Comparison of ENCODE assay signal across 24 mouse cellular contexts in the genomic region with DNA sequence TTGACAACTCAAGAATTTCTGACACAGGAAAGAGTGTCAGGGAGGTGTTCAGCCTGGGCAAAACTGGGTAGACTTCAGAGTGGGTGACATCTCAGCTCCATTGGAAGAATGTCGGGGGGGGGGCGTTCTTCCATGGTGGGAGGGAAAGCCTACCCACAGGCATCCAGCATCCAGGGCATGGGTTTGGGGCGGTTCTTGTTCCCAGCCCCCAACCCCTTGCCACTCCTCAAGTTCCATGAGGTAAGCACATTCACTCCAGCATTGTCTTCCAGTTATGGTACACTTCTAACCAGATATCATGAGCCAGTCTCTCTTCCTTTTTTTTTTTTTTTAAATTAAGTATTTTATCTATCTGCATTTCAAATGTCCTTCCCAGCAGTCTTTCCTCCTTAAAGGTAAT.
"Had no signal": no experiment of that assay in that cellular context is flagged by ENCODE, and none has a peak within 500 bp of the region (broad histone marks: within the 10 kb centered on the region; RNA-seq: fewer than 3 reads in every experiment).

No protein-coding gene starts in this region.

- H3K27me3 ChIP-seq: heart, embryonic 13.5 days; heart, embryonic 15.5 days; hindbrain, embryonic 13.5 days; kidney, embryonic 15.5 days; limb, embryonic 13.5 days; limb, embryonic 15.5 days had no signal

- H3K9ac ChIP-seq: heart, embryonic 13.5 days; heart, embryonic 15.5 days; hindbrain, embryonic 13.5 days; hindbrain, embryonic 15.5 days; kidney, embryonic 15.5 days; limb, embryonic 13.5 days; limb, embryonic 15.5 days had no signal

- H3K4me3 ChIP-seq: heart, adult 2 months; heart, embryonic 13.5 days; heart, embryonic 15.5 days; hindbrain, embryonic 13.5 days; hindbrain, embryonic 15.5 days; kidney, embryonic 15.5 days; limb, embryonic 13.5 days; limb, embryonic 15.5 days had no signal

- H3K4me2 ChIP-seq: heart, embryonic 11.5 days; heart, embryonic 13.5 days; heart, embryonic 15.5 days; hindbrain, embryonic 13.5 days; hindbrain, embryonic 15.5 days; kidney, embryonic 15.5 days; limb, embryonic 13.5 days; limb, embryonic 15.5 days had no signal

- ATAC-seq: intestine, embryonic 16.5 days had no signal

- H3K4me1 ChIP-seq: heart, embryonic 13.5 days; heart, embryonic 15.5 days; hindbrain, embryonic 13.5 days; hindbrain, embryonic 15.5 days; kidney, embryonic 15.5 days; limb, embryonic 13.5 days had no signal

- H3K36me3 ChIP-seq: heart, embryonic 13.5 days; heart, embryonic 15.5 days; hindbrain, embryonic 13.5 days; hindbrain, embryonic 15.5 days; limb, embryonic 15.5 days had no signal

- DNase-seq: gastrocnemius, postnatal 14 days; gastrocnemius, postnatal 36 days; heart, adult 2 months; heart, postnatal 14 days; heart, postnatal 36 days; kidney, adult 11 months; kidney, adult 2 months; kidney, adult 9 months; kidney, postnatal 14 days; kidney, postnatal 36 days; layer of hippocampus, adult 9-11 months; layer of hippocampus, postnatal 36 days; left cerebral cortex, postnatal 4 days had no signal

- H3K9me3 ChIP-seq: heart, embryonic 13.5 days; heart, embryonic 15.5 days; hindbrain, embryonic 13.5 days; hindbrain, embryonic 15.5 days; kidney, embryonic 15.5 days; limb, embryonic 13.5 days; limb, embryonic 15.5 days had no signal

- H3K27ac ChIP-seq: heart, adult 2 months; heart, embryonic 13.5 days; heart, embryonic 15.5 days; hindbrain, embryonic 13.5 days; hindbrain, embryonic 15.5 days; hindbrain, postnatal 0 days; kidney, embryonic 15.5 days; kidney, postnatal 0 days; limb, embryonic 13.5 days had no signal
